Mouse (Mus musculus) left cerebral cortex, adult 8-10 months (tissue): Measurements from ENCODE around the gene Phkg2. TPM values are rescaled to one million over a fixed set of nuclear protein-coding genes. Genes with fewer than 3 reads are reported as not detected.

Experiments used
- DNase-seq, 2 experiments: peaks; one replicate each; pipeline ENCODE4 v3.0.0; 2022; ENCODE audit warnings: low spot score in 2 of 2
- total RNA-seq, 4 experiments: library from RNA; stranded (reverse); gene quantifications; 2 replicates each; pipeline ENCODE4 v1.2.4; 2022

Gene Phkg2
- 10 to 100 TPM; 74.2 to 85.4 (median 81.9) TPM for total RNA-seq

DNA sequence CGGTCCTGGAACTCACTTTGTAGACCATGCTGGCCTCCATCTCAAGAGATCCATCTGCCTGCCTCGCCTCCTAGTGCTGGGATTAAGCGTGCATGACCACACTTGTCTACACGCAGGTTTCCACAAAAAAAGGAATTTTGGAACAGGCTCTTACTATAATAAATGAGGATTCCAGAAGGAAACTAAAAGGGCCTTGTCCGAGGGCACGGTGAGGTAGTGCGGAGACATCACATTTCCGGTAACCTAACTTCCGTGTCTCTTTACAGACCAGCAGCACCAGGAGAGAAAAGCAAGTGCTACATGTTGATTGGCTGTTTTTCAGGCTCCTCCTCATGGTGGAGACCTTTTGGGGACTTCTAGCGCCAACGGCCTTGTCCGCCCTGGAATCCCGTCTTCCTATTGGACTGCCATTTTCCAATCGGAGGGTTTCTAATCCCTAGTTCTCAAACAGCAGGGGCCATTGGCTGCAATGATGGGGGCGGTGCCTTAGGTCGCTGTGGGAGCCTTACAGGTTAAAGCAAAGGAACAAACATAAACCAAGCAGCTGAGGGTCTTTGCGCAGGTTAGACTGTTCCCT is at the start of gene Phkg2:
Phkg2 (plus strand) TSS at position 446 of the 577 bp plus-strand sequence.
- peak; percentile 82 to 96 for DNase-seq

GRCm38 (mm10) chr7:127541671-127542070 is 31.5 kb upstream of the Phkg2 start:
- DNase-seq, result no peak

DNA sequence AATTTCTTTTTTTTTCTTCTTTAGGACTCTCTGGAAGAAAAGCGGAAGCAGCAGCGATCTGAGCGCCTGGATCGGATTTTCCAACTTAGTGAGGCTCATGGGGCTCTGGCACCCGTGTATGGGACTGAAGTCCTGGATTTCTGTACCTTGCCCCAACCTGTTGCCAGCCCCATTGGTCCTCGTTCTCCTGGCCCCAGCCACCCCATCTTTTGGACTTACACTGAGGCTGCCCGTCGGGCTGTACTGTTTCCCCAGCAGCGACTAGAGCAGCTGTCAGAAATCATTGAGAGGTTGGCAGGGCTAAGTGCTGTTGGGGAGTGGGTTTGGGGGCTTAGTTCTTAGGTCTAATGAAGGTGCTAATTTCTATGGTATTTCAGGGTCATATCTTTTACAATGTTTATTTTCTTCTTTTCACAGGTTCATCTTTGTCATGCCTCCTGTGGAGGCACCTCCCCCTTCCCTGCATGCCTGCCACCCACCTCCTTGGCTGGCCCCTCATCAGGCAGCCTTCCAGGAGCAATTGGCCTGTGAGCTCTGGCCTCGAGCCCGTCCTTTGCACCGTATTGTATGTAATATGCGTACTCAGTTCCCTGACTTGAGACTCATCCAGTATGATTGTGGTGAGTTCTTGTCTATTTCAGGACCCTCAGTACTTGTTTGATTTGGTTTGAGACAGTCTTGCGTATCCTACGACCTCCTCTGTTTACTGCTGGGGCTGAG is 23.9 kb upstream of the Phkg2 start:
- no peak for DNase-seq

DNA sequence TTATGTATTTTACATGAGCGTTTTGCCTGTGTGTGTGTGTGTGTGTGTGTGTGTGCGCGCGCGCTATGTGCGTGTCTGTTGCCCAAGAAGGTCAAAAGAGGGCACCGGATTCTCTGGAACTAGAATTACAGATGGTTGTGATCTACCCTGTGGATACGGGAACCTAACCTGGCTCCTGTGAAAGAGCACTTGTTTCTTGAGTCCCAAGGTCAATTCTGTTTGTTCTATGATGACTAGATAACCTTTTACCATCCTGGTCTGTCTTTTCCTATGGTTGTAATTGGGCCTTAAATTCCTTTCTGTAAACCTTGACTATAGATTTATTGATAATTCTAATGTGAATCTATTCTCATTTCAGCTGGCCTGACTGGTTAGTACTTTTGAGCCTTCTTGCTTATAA is 21.6 kb upstream of the Phkg2 start:
- no peak for DNase-seq

DNA sequence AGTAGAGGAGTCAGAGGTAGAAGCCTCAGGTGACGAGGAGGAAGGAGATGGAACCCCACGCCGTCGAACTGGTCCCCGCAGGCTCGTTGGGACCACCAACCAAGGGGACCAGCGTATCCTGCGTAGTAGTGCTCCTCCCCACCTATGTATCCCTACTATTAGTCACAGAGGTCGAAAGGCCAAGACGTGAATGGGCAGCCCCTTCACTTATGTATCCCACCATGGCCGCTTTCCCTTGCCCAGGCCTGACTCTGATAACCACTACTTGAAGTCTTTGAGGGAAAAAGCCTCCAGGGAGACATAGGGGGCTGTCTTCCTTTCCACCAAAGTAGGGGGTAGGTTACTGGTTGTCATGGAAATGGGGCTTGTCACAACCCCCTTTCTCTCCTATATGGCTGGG is 12.6 kb upstream of the Phkg2 start:
- DNase-seq, result no peak

DNA sequence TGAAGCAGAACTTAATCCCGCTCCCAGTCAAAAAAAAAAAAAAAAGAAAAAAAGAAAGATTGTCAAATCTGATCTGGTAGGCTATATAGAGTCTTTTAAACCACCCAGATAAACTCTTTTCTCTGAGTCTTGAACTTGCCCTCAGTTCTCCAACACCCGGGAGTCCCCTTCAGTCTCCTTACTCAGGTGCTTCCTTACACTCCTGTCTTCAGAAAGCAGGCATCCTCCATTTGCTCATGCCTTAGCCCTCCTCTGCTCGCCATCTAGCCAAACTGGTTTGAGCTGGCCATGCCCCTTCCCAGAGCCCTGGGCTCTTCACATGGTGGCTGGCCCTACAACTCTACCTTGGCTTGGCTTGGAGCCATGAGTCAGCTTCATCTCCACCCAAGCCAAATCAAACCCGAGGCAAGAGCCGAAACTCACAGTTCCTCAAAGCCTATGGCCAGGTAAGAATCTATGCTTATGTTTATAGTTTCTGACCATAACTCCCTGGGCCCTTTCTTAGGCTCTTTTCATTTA is 11.7 kb upstream of the Phkg2 start, which contains the start of gene Tmem265:
Tmem265 (plus strand) TSS at position 51 of the 519 bp plus-strand sequence.
- no peak for DNase-seq

DNA sequence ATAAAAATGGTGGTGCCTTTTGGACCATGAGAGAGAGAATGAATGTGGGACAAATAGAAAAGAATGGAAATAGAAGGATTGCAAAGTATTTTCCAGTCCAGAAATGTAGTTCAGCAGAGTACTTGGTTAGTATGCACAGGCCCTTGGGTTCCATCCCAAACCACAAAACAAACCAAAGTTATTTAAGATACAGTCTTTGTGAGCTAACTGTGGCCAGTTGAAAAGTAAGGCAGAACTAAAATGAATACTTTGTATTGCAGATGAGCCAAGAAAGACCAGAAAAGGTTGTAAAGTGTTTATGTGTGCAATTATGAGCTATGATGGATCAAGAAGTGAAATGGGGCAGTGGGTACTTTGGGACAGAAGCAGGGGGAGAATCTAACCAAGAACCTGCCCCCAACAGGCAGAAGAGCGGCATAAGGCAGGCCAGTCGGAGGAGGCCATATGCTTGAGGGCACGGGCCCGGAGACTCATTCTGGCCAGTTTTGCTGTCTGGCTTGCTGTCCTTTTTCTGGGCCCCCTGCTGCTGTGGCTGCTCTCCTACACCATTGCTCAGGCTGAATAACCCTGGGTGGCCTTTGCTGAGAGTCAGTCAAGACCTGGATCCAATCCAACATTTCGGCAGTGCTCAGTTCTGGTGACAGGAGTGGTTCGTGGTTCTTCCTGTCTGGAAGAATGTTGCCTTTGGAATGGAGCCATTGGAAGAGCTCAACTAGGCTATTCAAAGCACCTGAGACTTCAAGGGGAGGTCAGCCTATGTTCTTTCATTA is 8.6 kb upstream of the Phkg2 start:
- no peak for DNase-seq

GRCm38 (mm10) chr7:127573503-127574008 is 416 bp downstream of the Phkg2 start:
- DNase-seq, result no peak

GRCm38 (mm10) chr7:127574115-127574514 is 975 bp downstream of the Phkg2 start:
- no peak for DNase-seq

DNA sequence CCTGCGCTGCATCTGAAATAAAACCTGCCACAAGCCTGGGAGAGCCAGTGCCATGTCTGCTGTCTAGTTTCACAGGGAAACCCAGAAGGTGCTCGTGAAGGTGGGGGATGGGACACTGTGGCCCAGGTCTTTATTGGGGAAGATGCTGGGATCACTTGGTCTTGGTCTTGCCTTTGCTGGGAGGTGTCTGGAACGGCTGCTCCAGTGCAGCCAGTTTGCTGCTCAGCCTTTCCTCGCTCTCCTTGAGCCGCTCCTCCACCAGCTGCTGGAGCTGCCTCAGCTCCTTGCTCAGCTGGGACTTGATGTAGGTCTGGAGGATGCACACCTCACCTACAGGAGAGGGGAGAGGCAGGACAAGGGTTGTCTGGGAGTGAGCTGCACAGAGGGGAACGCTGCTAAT is 10.1 kb downstream of the Phkg2 start:
- DNase-seq, result no peak

- no peak for DNase-seq
Measured at GRCm38 (mm10) chr7:127585031-127585430, 11.9 kb downstream of the Phkg2 start.

GRCm38 (mm10) chr7:127586149-127586548 is 13.0 kb downstream of the Phkg2 start:
- no peak for DNase-seq

GRCm38 (mm10) chr7:127587196-127587595 is 14.1 kb downstream of the Phkg2 start:
- no peak for DNase-seq

DNA sequence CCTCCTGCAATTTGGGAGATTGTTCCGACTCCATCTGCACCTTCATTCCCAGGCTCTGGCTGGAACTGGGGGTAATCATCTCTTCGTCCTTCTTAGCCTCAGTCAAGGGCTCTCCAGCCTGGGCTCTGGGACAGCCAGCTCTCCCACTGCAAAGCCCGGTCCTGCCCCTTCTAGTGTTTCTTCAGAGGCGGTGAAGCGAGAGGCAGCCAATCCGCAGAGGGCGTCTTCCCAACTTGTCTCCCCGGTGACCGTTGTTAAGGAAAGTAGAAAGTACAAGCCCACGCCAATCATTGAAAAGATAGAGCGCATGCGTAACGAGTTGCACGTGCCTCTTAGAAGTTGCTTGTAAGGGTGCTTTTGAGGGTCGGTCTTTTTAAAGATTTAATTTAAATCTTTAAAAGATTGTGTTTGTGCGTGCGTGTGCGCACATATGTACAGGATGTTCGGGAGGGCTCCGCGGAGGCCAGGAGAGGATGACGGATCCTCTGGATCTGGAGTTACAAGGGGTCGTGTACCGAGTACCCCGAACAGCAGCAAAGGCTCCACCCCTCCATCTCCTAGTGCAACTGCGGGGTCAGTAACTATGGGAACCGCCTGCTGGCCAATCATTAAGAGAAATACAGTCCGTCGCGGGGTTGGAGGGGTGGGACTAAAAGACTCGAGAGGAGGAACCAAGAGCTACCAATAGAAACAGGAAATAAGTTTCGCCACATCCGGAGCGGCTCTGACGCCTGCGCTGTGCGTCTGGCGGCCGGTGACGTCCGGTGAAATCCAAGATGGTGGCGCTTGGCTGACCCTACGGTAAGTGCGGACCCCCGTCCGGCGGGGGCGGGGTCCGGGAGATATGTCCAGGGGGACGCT is 15.1 kb downstream of the Phkg2 start, which contains the start of the genes Ccdc189 and Rnf40:
Ccdc189 (minus strand) TSS at position 585 of the 861 bp plus-strand sequence.
Rnf40 (plus strand) TSS at position 757 of the 861 bp plus-strand sequence.
- peak; percentile 85 to 98 for DNase-seq

GRCm38 (mm10) chr7:127588901-127589300 is 15.8 kb downstream of the Phkg2 start:
- no peak for DNase-seq

- DNase-seq, result no peak
Measured at GRCm38 (mm10) chr7:127589637-127590036, 16.5 kb downstream of the Phkg2 start.

DNA sequence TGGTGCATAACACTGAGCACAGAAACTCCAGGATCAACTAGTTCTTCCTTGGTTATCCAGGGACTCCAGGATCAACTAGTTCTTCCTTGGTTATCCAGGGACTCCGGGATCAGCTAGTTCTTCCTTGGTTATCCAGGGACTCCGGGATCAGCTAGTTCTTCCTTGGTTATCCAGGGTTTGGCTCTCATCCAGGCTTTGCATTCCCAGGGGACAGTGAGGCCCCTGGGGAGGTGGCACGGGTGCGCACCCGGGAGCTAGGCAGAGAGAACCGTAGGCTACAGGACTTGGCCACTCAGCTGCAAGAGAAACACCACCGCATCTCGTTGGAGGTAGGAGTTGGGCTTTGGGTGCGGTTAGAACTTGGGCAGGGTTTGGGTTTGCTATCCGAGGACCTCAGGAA is 18.0 kb downstream of the Phkg2 start:
- DNase-seq, result no peak

- no peak for DNase-seq
Measured at GRCm38 (mm10) chr7:127592575-127592974, 19.4 kb downstream of the Phkg2 start.

DNA sequence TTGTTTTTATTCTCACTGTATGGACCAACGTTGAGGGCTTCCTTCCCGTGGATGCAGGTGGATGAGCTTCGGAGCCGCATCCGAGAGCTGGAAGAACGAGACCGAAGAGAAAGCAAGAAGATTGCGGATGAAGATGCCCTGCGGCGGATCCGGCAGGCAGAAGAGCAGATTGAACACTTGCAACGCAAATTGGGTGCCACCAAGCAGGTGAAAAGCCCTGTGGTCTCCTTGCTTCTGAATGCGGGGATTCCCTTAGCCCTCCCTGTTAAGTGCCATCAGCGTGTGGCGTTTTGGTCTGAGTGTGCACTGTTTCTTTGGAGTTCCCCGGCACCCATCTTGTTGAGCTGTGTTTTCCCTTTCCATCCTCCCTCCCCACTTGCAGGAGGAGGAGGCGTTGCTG is 23.6 kb downstream of the Phkg2 start:
- no peak for DNase-seq

GRCm38 (mm10) chr7:127600612-127601011 is 27.5 kb downstream of the Phkg2 start:
- no peak for DNase-seq

- no peak for DNase-seq
Measured at GRCm38 (mm10) chr7:127601735-127602134, 28.6 kb downstream of the Phkg2 start.
